Mouse (Mus musculus) embryonic fibroblast, embryonic 13.5 days (primary cell): ENCODE measurements at regions not wholly inside any gene's neighbourhood (a gene's known extent, or its start where the extent isn't known, plus 50 kb on each side); places are given as distances from the start of the nearest gene placed in this dataset.

ENCODE experiments used
- CTCF ChIP-seq: IDR thresholded peaks from 2 replicates; pipeline ENCODE4 v1.5.1; 2011; ENCODE audit warnings: mild to moderate bottlenecking, control low read depth, low read length, moderate library complexity, borderline replicate concordance; ENCODE audit not compliant: insufficient read depth
- POLR2A ChIP-seq: IDR thresholded peaks from 2 replicates; pipeline ENCODE4 v1.6.1; 2011; ENCODE audit warnings: low read depth, mild to moderate bottlenecking, control low read depth, low read length, moderate library complexity

GRCm38 (mm10) chr3:149270459-149270858 lies 280.1 kb upstream of the Adgrl2 start:
- TF ChIP-seq CTCF: no peak
- TF ChIP-seq POLR2A: no peak
